Mouse (Mus musculus): Measurements from ENCODE around the gene Tlx2. TPM values are rescaled to one million over a fixed set of nuclear protein-coding genes. Genes with fewer than 3 reads are reported as not detected.
A peak's percentile ranks its signal among the peaks of the same experiment; 100 is the strongest.

Tlx2 gene
- polyA plus RNA-seq, 1 experiment from 2014 or later: 8.4 TPM

- under 1% methylated on average over 25 of the region's 25 CpGs for WGBS
- Histone ChIP-seq H3K9ac (replicated peaks; ENCODE audit: low read depth, low read length) (peak within 1 kb of the TSS; percentile 57), H3K4me2 (replicated peaks; ENCODE audit: low read depth, low read length) (peak within 1 kb of the TSS; percentile 91), H3K9me3 (ENCODE audit: control insufficient read depth, low read depth, low read length) (no peaks in the 10 kb centered on the region), H3K4me3 (ENCODE audit: low read depth, low read length) (peak within 1 kb of the TSS; percentile 72), H3K4me1 (ENCODE audit: control insufficient read depth, insufficient read depth, low read length) (peaks cover 10% of the 10 kb centered on the region; the same call in 1 of the 2 replicates), H3K27me3 (ENCODE audit: control insufficient read depth, insufficient read depth, low read length) (no peaks in the 10 kb centered on the region), H3K27ac (ENCODE audit: low read length) (peak within 1 kb of the TSS; percentile 81), H3K36me3 (ENCODE audit: control insufficient read depth, insufficient read depth, low read length) (no peaks in the 10 kb centered on the region)
- ATAC-seq (ENCODE audit: insufficient number of reproducible peaks, insufficient read depth, low FRiP score, low read depth): peak; percentile 87
These were observed 31.2 kb upstream of the Tlx2 start, which contains the start of the genes Ccdc142 and Gm42688 for GRCm38 (mm10) chr6:83101316-83101687. Ccdc142 (plus strand) TSS chr6:83101601. Gm42688 (plus strand) TSS chr6:83101617.

GRCm38 (mm10) chr6:83098411-83098810, 28.3 kb upstream of the Tlx2 start:
- WGBS: 38% methylated on average over 2 of the region's 2 CpGs
- no peak overlapping the region for H3K9ac ChIP-seq (replicated peaks; ENCODE audit: low read depth, low read length)
- peaks cover 10% of the 10 kb centered on the region; the same call in 1 of the 2 replicates for H3K4me1 ChIP-seq (ENCODE audit: control insufficient read depth, insufficient read depth, low read length)
- H3K36me3 ChIP-seq (ENCODE audit: control insufficient read depth, insufficient read depth, low read length): no peaks in the 10 kb centered on the region
- no peaks in the 10 kb centered on the region for H3K9me3 ChIP-seq (ENCODE audit: control insufficient read depth, low read depth, low read length)
- no peak overlapping the region for H3K27ac ChIP-seq (ENCODE audit: low read length)
- no peak for ATAC-seq (ENCODE audit: insufficient number of reproducible peaks, insufficient read depth, low FRiP score, low read depth)
- no peak overlapping the region for H3K4me2 ChIP-seq (replicated peaks; ENCODE audit: low read depth, low read length)
- H3K27me3 ChIP-seq (ENCODE audit: control insufficient read depth, insufficient read depth, low read length): no peaks in the 10 kb centered on the region
- no peak overlapping the region for H3K4me3 ChIP-seq (ENCODE audit: low read depth, low read length)

GRCm38 (mm10) chr6:83095968-83096367, 25.9 kb upstream of the Tlx2 start:
- Histone ChIP-seq H3K9me3 (ENCODE audit: control insufficient read depth, low read depth, low read length) (no peaks in the 10 kb centered on the region), H3K4me1 (ENCODE audit: control insufficient read depth, insufficient read depth, low read length) (no peaks in the 10 kb centered on the region), H3K9ac (replicated peaks; ENCODE audit: low read depth, low read length) (no peak overlapping the region), H3K27ac (ENCODE audit: low read length) (no peak overlapping the region), H3K27me3 (ENCODE audit: control insufficient read depth, insufficient read depth, low read length) (no peaks in the 10 kb centered on the region), H3K4me3 (ENCODE audit: low read depth, low read length) (no peak overlapping the region), H3K4me2 (replicated peaks; ENCODE audit: low read depth, low read length) (no peak overlapping the region), H3K36me3 (ENCODE audit: control insufficient read depth, insufficient read depth, low read length) (no peaks in the 10 kb centered on the region)
- whole genome bisulfite sequencing: 42% methylated on average over 6 of the region's 6 CpGs
- ATAC-seq (ENCODE audit: insufficient number of reproducible peaks, insufficient read depth, low FRiP score, low read depth): no peak

GRCm38 (mm10) chr6:83092416-83093127, 22.5 kb upstream of the Tlx2 start:
- WGBS: 29% methylated on average over 6 of the region's 6 CpGs
- Histone ChIP-seq H3K27me3 (ENCODE audit: control insufficient read depth, insufficient read depth, low read length) (peaks cover 16% of the 10 kb centered on the region), H3K9ac (replicated peaks; ENCODE audit: low read depth, low read length) (no peak overlapping the region), H3K4me2 (replicated peaks; ENCODE audit: low read depth, low read length) (no peak overlapping the region), H3K4me3 (ENCODE audit: low read depth, low read length) (no peak overlapping the region), H3K36me3 (ENCODE audit: control insufficient read depth, insufficient read depth, low read length) (no peaks in the 10 kb centered on the region), H3K27ac (ENCODE audit: low read length) (no peak overlapping the region), H3K4me1 (ENCODE audit: control insufficient read depth, insufficient read depth, low read length) (0 out of 2 replicates have a peak, but pooled peaks cover 2% of the 10 kb centered on the region), H3K9me3 (ENCODE audit: control insufficient read depth, low read depth, low read length) (no peaks in the 10 kb centered on the region)
- ATAC-seq (ENCODE audit: insufficient number of reproducible peaks, insufficient read depth, low FRiP score, low read depth): no peak

GRCm38 (mm10) chr6:83087926-83088260, 17.8 kb upstream of the Tlx2 start:
- WGBS: 13% methylated on average over 9 of the region's 9 CpGs
- no peak overlapping the region for H3K27ac ChIP-seq (ENCODE audit: low read length)
- peaks cover 47% of the 10 kb centered on the region for H3K27me3 ChIP-seq (ENCODE audit: control insufficient read depth, insufficient read depth, low read length)
- H3K36me3 ChIP-seq (ENCODE audit: control insufficient read depth, insufficient read depth, low read length): no peaks in the 10 kb centered on the region
- ATAC-seq (ENCODE audit: insufficient number of reproducible peaks, insufficient read depth, low FRiP score, low read depth): no peak
- H3K4me3 ChIP-seq (ENCODE audit: low read depth, low read length): peak overlapping the region; percentile 18; the same call in 1 of the 2 replicates
- peak overlapping the region; percentile 25 for H3K4me2 ChIP-seq (replicated peaks; ENCODE audit: low read depth, low read length)
- 0 out of 2 replicates have a peak, but pooled peaks cover 4% of the 10 kb centered on the region for H3K4me1 ChIP-seq (ENCODE audit: control insufficient read depth, insufficient read depth, low read length)
- H3K9ac ChIP-seq (replicated peaks; ENCODE audit: low read depth, low read length): no peak overlapping the region
- H3K9me3 ChIP-seq (ENCODE audit: control insufficient read depth, low read depth, low read length): no peaks in the 10 kb centered on the region

GRCm38 (mm10) chr6:83087205-83087925, 17.3 kb upstream of the Tlx2 start:
- 0 out of 2 replicates have a peak, but pooled peaks cover 4% of the 10 kb centered on the region for H3K4me1 ChIP-seq (ENCODE audit: control insufficient read depth, insufficient read depth, low read length)
- no peak overlapping the region for H3K27ac ChIP-seq (ENCODE audit: low read length)
- H3K27me3 ChIP-seq (ENCODE audit: control insufficient read depth, insufficient read depth, low read length): peaks cover 51% of the 10 kb centered on the region
- H3K4me2 ChIP-seq (replicated peaks; ENCODE audit: low read depth, low read length): peak overlapping the region; percentile 25
- no peak for ATAC-seq (ENCODE audit: insufficient number of reproducible peaks, insufficient read depth, low FRiP score, low read depth)
- 4% methylated on average over 47 of the region's 47 CpGs for WGBS
- H3K36me3 ChIP-seq (ENCODE audit: control insufficient read depth, insufficient read depth, low read length): no peaks in the 10 kb centered on the region
- H3K9ac ChIP-seq (replicated peaks; ENCODE audit: low read depth, low read length): no peak overlapping the region
- H3K4me3 ChIP-seq (ENCODE audit: low read depth, low read length): peak overlapping the region; percentile 18; the same call in 1 of the 2 replicates
- H3K9me3 ChIP-seq (ENCODE audit: control insufficient read depth, low read depth, low read length): no peaks in the 10 kb centered on the region

GRCm38 (mm10) chr6:83086121-83087035, 16.3 kb upstream of the Tlx2 start, which contains the start of gene Lbx2:
Lbx2 (plus strand) TSS chr6:83086367.
- ATAC-seq (ENCODE audit: insufficient number of reproducible peaks, insufficient read depth, low FRiP score, low read depth): no peak
- H3K9ac ChIP-seq (replicated peaks; ENCODE audit: low read depth, low read length): no peak within 1 kb of the TSS
- H3K4me2 ChIP-seq (replicated peaks; ENCODE audit: low read depth, low read length): peak within 1 kb of the TSS; percentile 25; the same call in 1 of the 2 replicates
- H3K9me3 ChIP-seq (ENCODE audit: control insufficient read depth, low read depth, low read length): no peaks in the 10 kb centered on the region
- H3K4me1 ChIP-seq (ENCODE audit: control insufficient read depth, insufficient read depth, low read length): 0 out of 2 replicates have a peak, but pooled peaks cover 4% of the 10 kb centered on the region
- peaks cover 52% of the 10 kb centered on the region for H3K27me3 ChIP-seq (ENCODE audit: control insufficient read depth, insufficient read depth, low read length)
- no peak within 1 kb of the TSS for H3K27ac ChIP-seq (ENCODE audit: low read length)
- H3K4me3 ChIP-seq (ENCODE audit: low read depth, low read length): peak within 1 kb of the TSS; percentile 18; the same call in 1 of the 2 replicates
- no peaks in the 10 kb centered on the region for H3K36me3 ChIP-seq (ENCODE audit: control insufficient read depth, insufficient read depth, low read length)
- WGBS: 3% methylated on average over 37 of the region's 42 CpGs

GRCm38 (mm10) chr6:83084477-83084876, 14.4 kb upstream of the Tlx2 start:
- Histone ChIP-seq H3K4me2 (replicated peaks; ENCODE audit: low read depth, low read length) (no peak overlapping the region), H3K4me3 (ENCODE audit: low read depth, low read length) (no peak overlapping the region), H3K27ac (ENCODE audit: low read length) (no peak overlapping the region), H3K36me3 (ENCODE audit: control insufficient read depth, insufficient read depth, low read length) (peaks cover 5% of the 10 kb centered on the region; the same call in 1 of the 2 replicates), H3K9me3 (ENCODE audit: control insufficient read depth, low read depth, low read length) (no peaks in the 10 kb centered on the region), H3K9ac (replicated peaks; ENCODE audit: low read depth, low read length) (no peak overlapping the region), H3K4me1 (ENCODE audit: control insufficient read depth, insufficient read depth, low read length) (0 out of 2 replicates have a peak, but pooled peaks cover 4% of the 10 kb centered on the region), H3K27me3 (ENCODE audit: control insufficient read depth, insufficient read depth, low read length) (peaks cover 52% of the 10 kb centered on the region)
- ATAC-seq (ENCODE audit: insufficient number of reproducible peaks, insufficient read depth, low FRiP score, low read depth): no peak
- 10% methylated on average over 6 of the region's 6 CpGs for WGBS

Data from stomach, embryonic 14.5 days (tissue).